Mouse (Mus musculus) kidney, embryonic 16.5 days (tissue): Measurements from ENCODE around the gene Dppa3. TPM values are rescaled to one million over a fixed set of nuclear protein-coding genes. Genes with fewer than 3 reads are reported as not detected.

ENCODE experiments used
- ATAC-seq: fragments of 200-750 bp; cut with Nextera tagmentation; 2 replicates; pipeline ENCODE4 v1.8.0; 2017; ENCODE audit warnings: moderate TSS enrichment; ENCODE audit not compliant: low FRiP score, low TSS enrichment
- H3K27ac ChIP-seq: fragments of 300-500 bp; sonication (generic); 2 replicates; pipeline ENCODE4 v1.5.1; 2014; ENCODE audit warnings: low read length
- H3K27me3 ChIP-seq: fragments of 300-500 bp; sonication (generic); 2 replicates; pipeline ENCODE4 v1.6.1; 2014; ENCODE audit warnings: low read length, control low read depth, mixed read lengths; ENCODE audit not compliant: insufficient read depth
- H3K36me3 ChIP-seq: fragments of 300-500 bp; sonication (generic); 2 replicates; pipeline ENCODE4 v1.6.1; 2014; ENCODE audit warnings: low read length, control low read depth, mixed read lengths; ENCODE audit not compliant: insufficient read depth
- H3K4me1 ChIP-seq: fragments of 300-500 bp; sonication (generic); 2 replicates; pipeline ENCODE4 v1.6.1; 2014; ENCODE audit warnings: low read length, control low read depth, mixed read lengths; ENCODE audit not compliant: insufficient read depth
- H3K4me2 ChIP-seq: fragments of 300-500 bp; sonication (generic); replicated peaks from 2 replicates; pipeline ENCODE4 v1.6.1; 2014; ENCODE audit warnings: low read depth, low read length
- H3K4me3 ChIP-seq: fragments of 300-500 bp; sonication (generic); 2 replicates; pipeline ENCODE4 v1.5.1; 2014; ENCODE audit warnings: mild to moderate bottlenecking, low read length
- H3K9ac ChIP-seq: fragments of 300-500 bp; sonication (generic); replicated peaks from 2 replicates; pipeline ENCODE4 v1.6.1; 2014; ENCODE audit warnings: low read length
- H3K9me3 ChIP-seq: fragments of 300-500 bp; sonication (generic); 2 replicates; pipeline ENCODE4 v1.6.1; 2016; ENCODE audit warnings: low read length, control low read depth
- WGBS: fragments of 180-500 bp; shearing (Covaris S2); extraction: QIAGEN DNeasy Blood & Tissue Kit; methylation state at CpG from one replicate; pipeline ENCODE4 v1.1.7; 2014; 5-methylcytosine and 5-hydroxymethylcytosine counted together
- polyA plus RNA-seq: library from polyadenylated mRNA; unstranded; fragments of >200 nt; fragmentation: Nextera tagmentation; extraction: Ambion mirVana; gene quantifications from 2 replicates; pipeline ENCODE4 v1.2.1, GENCODE M21; 2015

The Dppa3 gene
- not detected in 2 replicates for polyA plus RNA-seq

- no peak within 1 kb of the TSS for H3K4me3 ChIP-seq
- H3K27ac ChIP-seq = no peak within 1 kb of the TSS
- H3K9me3 ChIP-seq = 0 out of 2 replicates have a peak, but pooled peaks cover 2% of the 10 kb centered on the region
- H3K4me1 ChIP-seq = no peaks in the 10 kb centered on the region
- no peaks in the 10 kb centered on the region for H3K27me3 ChIP-seq
- 82% methylated on average over 8 of the region's 8 CpGs for WGBS
- no peaks in the 10 kb centered on the region for H3K36me3 ChIP-seq
- ATAC-seq = no peak
- peak within 1 kb of the TSS; percentile 45 for H3K4me2 ChIP-seq
- no peak within 1 kb of the TSS for H3K9ac ChIP-seq
These were observed at the start of gene Dppa3 for GRCm38 (mm10) chr6:122626110-122626509. Gene Dppa3 (plus strand): TSS chr6:122626410.

GRCm38 (mm10) chr6:122577030-122577429, 49.2 kb upstream of the Dppa3 start:
- ATAC-seq = no peak
- 89% methylated on average over 3 of the region's 3 CpGs for WGBS
- H3K4me2 ChIP-seq = no peak overlapping the region
- H3K27me3 ChIP-seq = no peaks in the 10 kb centered on the region
- no peaks in the 10 kb centered on the region for H3K9me3 ChIP-seq
- H3K27ac ChIP-seq = no peak overlapping the region
- no peak overlapping the region for H3K9ac ChIP-seq
- no peak overlapping the region for H3K4me3 ChIP-seq
- no peaks in the 10 kb centered on the region for H3K36me3 ChIP-seq
- H3K4me1 ChIP-seq = no peaks in the 10 kb centered on the region

- H3K9me3 ChIP-seq = 0 out of 2 replicates have a peak, but pooled peaks cover 2% of the 10 kb centered on the region
These were observed 47.1 kb upstream of the Dppa3 start for GRCm38 (mm10) chr6:122579086-122579485.

GRCm38 (mm10) chr6:122591027-122591758, 35.0 kb upstream of the Dppa3 start:
- Histone ChIP-seq H3K27ac (no peak overlapping the region), H3K27me3 (no peaks in the 10 kb centered on the region), H3K4me3 (no peak overlapping the region), H3K9me3 (no peaks in the 10 kb centered on the region), H3K4me2 (no peak overlapping the region), H3K36me3 (no peaks in the 10 kb centered on the region), H3K4me1 (no peaks in the 10 kb centered on the region), H3K9ac (no peak overlapping the region)
- 84% methylated on average over 13 of the region's 13 CpGs for WGBS
- ATAC-seq = no peak

More at GRCm38 (mm10) chr6:122579086-122579485, 47.1 kb upstream of the Dppa3 start:
- Histone ChIP-seq H3K9ac (no peak overlapping the region), H3K4me2 (no peak overlapping the region), H3K36me3 (no peaks in the 10 kb centered on the region), H3K4me3 (no peak overlapping the region), H3K27ac (no peak overlapping the region), H3K27me3 (no peaks in the 10 kb centered on the region), H3K4me1 (no peaks in the 10 kb centered on the region)
- 63% methylated on average over 1 of the region's 1 CpGs for WGBS
- no peak for ATAC-seq

GRCm38 (mm10) chr6:122592905-122593304, 33.3 kb upstream of the Dppa3 start:
- H3K9me3 ChIP-seq = no peaks in the 10 kb centered on the region
- H3K36me3 ChIP-seq = no peaks in the 10 kb centered on the region
- H3K9ac ChIP-seq = no peak overlapping the region
- no peak overlapping the region for H3K4me3 ChIP-seq
- H3K4me1 ChIP-seq = no peaks in the 10 kb centered on the region
- no peak overlapping the region for H3K4me2 ChIP-seq
- 95% methylated on average over 2 of the region's 2 CpGs for WGBS
- ATAC-seq = no peak
- H3K27me3 ChIP-seq = no peaks in the 10 kb centered on the region
- no peak overlapping the region for H3K27ac ChIP-seq

- 34% methylated on average over 7 of the region's 7 CpGs for WGBS
- Histone ChIP-seq H3K9ac (no peak overlapping the region), H3K27me3 (no peaks in the 10 kb centered on the region), H3K27ac (no peak overlapping the region), H3K4me3 (no peak overlapping the region), H3K36me3 (no peaks in the 10 kb centered on the region), H3K4me1 (no peaks in the 10 kb centered on the region), H3K9me3 (no peaks in the 10 kb centered on the region), H3K4me2 (0 out of 2 replicates have a peak overlapping the region, but pooled peaks have one; percentile 33)
- ATAC-seq = peak; percentile 46; the same call in 1 of the 2 replicates
These were observed 30.6 kb upstream of the Dppa3 start for GRCm38 (mm10) chr6:122595637-122596036.

GRCm38 (mm10) chr6:122596608-122597007, 29.6 kb upstream of the Dppa3 start:
- no peaks in the 10 kb centered on the region for H3K4me1 ChIP-seq
- no peaks in the 10 kb centered on the region for H3K9me3 ChIP-seq
- H3K27me3 ChIP-seq = no peaks in the 10 kb centered on the region
- no peaks in the 10 kb centered on the region for H3K36me3 ChIP-seq
- H3K4me2 ChIP-seq = no peak overlapping the region
- H3K27ac ChIP-seq = no peak overlapping the region
- H3K4me3 ChIP-seq = no peak overlapping the region
- WGBS = 86% methylated on average over 7 of the region's 7 CpGs
- no peak for ATAC-seq
- no peak overlapping the region for H3K9ac ChIP-seq

GRCm38 (mm10) chr6:122598014-122598413, 28.2 kb upstream of the Dppa3 start:
- 88% methylated on average over 4 of the region's 4 CpGs for WGBS
- H3K9ac ChIP-seq = no peak overlapping the region
- H3K4me3 ChIP-seq = no peak overlapping the region
- no peaks in the 10 kb centered on the region for H3K9me3 ChIP-seq
- ATAC-seq = no peak
- no peak overlapping the region for H3K27ac ChIP-seq
- H3K4me2 ChIP-seq = no peak overlapping the region
- H3K27me3 ChIP-seq = no peaks in the 10 kb centered on the region
- H3K4me1 ChIP-seq = 0 out of 2 replicates have a peak, but pooled peaks cover 2% of the 10 kb centered on the region
- no peaks in the 10 kb centered on the region for H3K36me3 ChIP-seq

- no peak for ATAC-seq
- no peak overlapping the region for H3K27ac ChIP-seq
- H3K9me3 ChIP-seq = no peaks in the 10 kb centered on the region
- WGBS = 92% methylated on average over 6 of the region's 6 CpGs
- H3K4me3 ChIP-seq = no peak overlapping the region
- H3K9ac ChIP-seq = no peak overlapping the region
- H3K36me3 ChIP-seq = no peaks in the 10 kb centered on the region
- 0 out of 2 replicates have a peak, but pooled peaks cover 2% of the 10 kb centered on the region for H3K4me1 ChIP-seq
- H3K27me3 ChIP-seq = no peaks in the 10 kb centered on the region
- H3K4me2 ChIP-seq = no peak overlapping the region
These were observed 27.8 kb upstream of the Dppa3 start for GRCm38 (mm10) chr6:122598436-122598835.

GRCm38 (mm10) chr6:122599054-122599737, 27.0 kb upstream of the Dppa3 start:
- WGBS = 88% methylated on average over 9 of the region's 9 CpGs
- Histone ChIP-seq H3K36me3 (no peaks in the 10 kb centered on the region), H3K9ac (no peak overlapping the region), H3K4me3 (no peak overlapping the region), H3K4me1 (0 out of 2 replicates have a peak, but pooled peaks cover 2% of the 10 kb centered on the region), H3K4me2 (no peak overlapping the region), H3K27ac (no peak overlapping the region), H3K27me3 (no peaks in the 10 kb centered on the region), H3K9me3 (no peaks in the 10 kb centered on the region)
- ATAC-seq = no peak
